Mouse (Mus musculus) brown adipose tissue, adult 24 weeks (tissue): ENCODE data around the gene Ddx52. TPM values are rescaled to one million over a fixed set of nuclear protein-coding genes. Genes with fewer than 3 reads are reported as not detected.
A peak's percentile ranks its signal among the peaks of the same experiment; 100 is the strongest.

ENCODE experiments used
- H3K27ac ChIP-seq: fragments of 200-500 bp; replicated peaks from 2 replicates; pipeline ENCODE4 v1.5.1; 2012; ENCODE audit warnings: low read depth, mild to moderate bottlenecking, low read length
- H3K4me1 ChIP-seq: fragments of 200-500 bp; 2 replicates; pipeline ENCODE4 v1.6.1; 2012; ENCODE audit warnings: low read length, mixed read lengths; ENCODE audit not compliant: control insufficient read depth, insufficient read depth, insufficient read length
- H3K4me3 ChIP-seq: fragments of 200-500 bp; 2 replicates; pipeline ENCODE4 v1.5.1; 2012; ENCODE audit warnings: low read depth, mild to moderate bottlenecking, low read length, moderate library complexity; ENCODE audit not compliant: insufficient read depth
- polyA plus RNA-seq: library from polyadenylated mRNA; stranded (reverse); fragments of >200 nt; gene quantifications from 2 replicates; pipeline ENCODE4 v1.2.4, GENCODE M21; 2012; ENCODE audit not compliant: missing spikeins, insufficient read depth, insufficient read length

Gene Ddx52
- polyA plus RNA-seq = 13.7 and 15.9 TPM in 2 replicates

GRCm38 (mm10) chr11:83941950-83942840, at the start of gene Ddx52:
TSS of gene Ddx52 (plus strand) at chr11:83942062.
- Histone ChIP-seq H3K27ac (peak within 1 kb of the TSS; percentile 58), H3K4me3 (peak within 1 kb of the TSS; percentile 94), H3K4me1 (peaks cover 3% of the 10 kb centered on the region; the same call in 1 of the 2 replicates)

- no peaks in the 10 kb centered on the region for H3K4me1 ChIP-seq
- H3K4me3 ChIP-seq = no peak overlapping the region
- H3K27ac ChIP-seq = no peak overlapping the region
Measured at GRCm38 (mm10) chr11:83893325-83893724, 48.5 kb upstream of the Ddx52 start.

- Histone ChIP-seq H3K4me1 (no peaks in the 10 kb centered on the region), H3K4me3 (no peak overlapping the region), H3K27ac (no peak overlapping the region)
Measured at GRCm38 (mm10) chr11:83896430-83897410, 45.1 kb upstream of the Ddx52 start.

GRCm38 (mm10) chr11:83897569-83897968, 44.3 kb upstream of the Ddx52 start:
- no peak overlapping the region for H3K4me3 ChIP-seq
- H3K4me1 ChIP-seq = no peaks in the 10 kb centered on the region
- H3K27ac ChIP-seq = no peak overlapping the region

- Histone ChIP-seq H3K27ac (no peak overlapping the region), H3K4me1 (no peaks in the 10 kb centered on the region), H3K4me3 (no peak overlapping the region)
Measured at GRCm38 (mm10) chr11:83902812-83903211, 39.0 kb upstream of the Ddx52 start.

- H3K4me3 ChIP-seq = no peak overlapping the region
- no peaks in the 10 kb centered on the region for H3K4me1 ChIP-seq
- H3K27ac ChIP-seq = no peak overlapping the region
Measured at GRCm38 (mm10) chr11:83905756-83906155, 36.1 kb upstream of the Ddx52 start.

GRCm38 (mm10) chr11:83908376-83908775, 33.5 kb upstream of the Ddx52 start:
- Histone ChIP-seq H3K27ac (no peak overlapping the region), H3K4me1 (no peaks in the 10 kb centered on the region), H3K4me3 (no peak overlapping the region)

- Histone ChIP-seq H3K4me3 (no peak overlapping the region), H3K4me1 (no peaks in the 10 kb centered on the region), H3K27ac (no peak overlapping the region)
Measured at GRCm38 (mm10) chr11:83913824-83914311, 28.0 kb upstream of the Ddx52 start.

GRCm38 (mm10) chr11:83914501-83914900, 27.4 kb upstream of the Ddx52 start:
- Histone ChIP-seq H3K27ac (no peak overlapping the region), H3K4me3 (no peak overlapping the region), H3K4me1 (no peaks in the 10 kb centered on the region)

GRCm38 (mm10) chr11:83922600-83922999, 19.3 kb upstream of the Ddx52 start:
- H3K27ac ChIP-seq = no peak overlapping the region

GRCm38 (mm10) chr11:83927097-83927496, 14.8 kb upstream of the Ddx52 start:
- Histone ChIP-seq H3K27ac (no peak overlapping the region), H3K4me1 (no peaks in the 10 kb centered on the region), H3K4me3 (no peak overlapping the region)

More at GRCm38 (mm10) chr11:83922600-83922999, 19.3 kb upstream of the Ddx52 start:
- H3K4me1 ChIP-seq = no peaks in the 10 kb centered on the region
- H3K4me3 ChIP-seq = no peak overlapping the region

GRCm38 (mm10) chr11:83932506-83933106, 9.3 kb upstream of the Ddx52 start:
- no peak overlapping the region for H3K27ac ChIP-seq
- no peak overlapping the region for H3K4me3 ChIP-seq
- H3K4me1 ChIP-seq = no peaks in the 10 kb centered on the region

- Histone ChIP-seq H3K4me1 (no peaks in the 10 kb centered on the region), H3K4me3 (no peak overlapping the region), H3K27ac (no peak overlapping the region)
Measured at GRCm38 (mm10) chr11:83933376-83933775, 8.5 kb upstream of the Ddx52 start.

GRCm38 (mm10) chr11:83935986-83936665, 5.7 kb upstream of the Ddx52 start:
- Histone ChIP-seq H3K4me3 (no peak overlapping the region), H3K4me1 (no peaks in the 10 kb centered on the region), H3K27ac (no peak overlapping the region)
